Mouse (Mus musculus): ENCODE data around the gene Ednra.

DNA sequence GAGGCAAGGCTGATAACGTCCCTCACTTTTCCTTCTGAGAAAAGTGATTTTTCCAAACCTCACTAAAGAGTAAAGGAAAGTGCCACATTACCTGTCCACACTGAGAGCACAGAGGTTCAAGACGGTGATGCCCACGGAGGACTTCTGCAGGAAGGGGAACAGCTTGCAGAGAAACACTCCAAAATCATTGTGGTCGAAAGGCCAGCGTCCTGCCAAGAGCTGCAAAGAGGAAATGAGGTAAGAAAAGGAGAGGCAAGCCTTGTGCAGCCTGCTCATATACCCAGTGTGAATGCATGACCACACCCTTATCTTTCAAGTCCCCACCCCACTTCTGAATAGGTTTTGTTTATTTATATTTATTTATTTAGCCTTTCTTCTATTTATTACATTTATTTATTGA lies 35.3 kb downstream of the Ednra start:
- TF ChIP-seq CTCF (IDR thresholded peaks at IDR 0.05; ENCODE audit: control insufficient read depth, insufficient read depth, low read length) (no peak), POLR2A (IDR thresholded peaks at IDR 0.05; ENCODE audit: borderline replicate concordance, control insufficient read depth, low read depth, low read length) (no peak)
